Mouse (Mus musculus) midbrain, embryonic 13.5 days (tissue): ENCODE data around the gene Amigo3. TPM values are rescaled to one million over a fixed set of nuclear protein-coding genes. Genes with fewer than 3 reads are reported as not detected.

Experiments used
- ATAC-seq: fragments of 200-750 bp; cut with Nextera tagmentation; 2 replicates; pipeline ENCODE4 v1.8.0; 2017; ENCODE audit warnings: mild to moderate bottlenecking, moderate TSS enrichment, moderate library complexity
- H3K27ac ChIP-seq: fragments of 300-500 bp; sonication (generic); 2 replicates; pipeline ENCODE4 v1.5.1; 2015; ENCODE audit warnings: inconsistent platforms, mild to moderate bottlenecking, moderate library complexity
- H3K27me3 ChIP-seq: fragments of 300-500 bp; sonication (generic); 2 replicates; pipeline ENCODE4 v1.6.1; 2015; ENCODE audit warnings: mild to moderate bottlenecking, inconsistent platforms
- H3K36me3 ChIP-seq: fragments of 300-500 bp; sonication (generic); 2 replicates; pipeline ENCODE4 v1.6.1; 2015; ENCODE audit warnings: mild to moderate bottlenecking, inconsistent platforms
- H3K4me1 ChIP-seq: fragments of 300-500 bp; sonication (generic); replicated peaks from 2 replicates; pipeline ENCODE4 v1.6.1; 2015; ENCODE audit warnings: inconsistent platforms
- H3K4me2 ChIP-seq: fragments of 300-500 bp; sonication (generic); replicated peaks from 2 replicates; pipeline ENCODE4 v1.6.1; 2015; ENCODE audit warnings: moderate library complexity, mild to moderate bottlenecking, inconsistent platforms
- H3K4me3 ChIP-seq: fragments of 300-500 bp; sonication (generic); replicated peaks from 2 replicates; pipeline ENCODE4 v1.5.1; 2015; ENCODE audit warnings: mild to moderate bottlenecking, inconsistent platforms
- H3K9ac ChIP-seq: fragments of 300-500 bp; sonication (generic); replicated peaks from 2 replicates; pipeline ENCODE4 v1.6.1; 2015; ENCODE audit warnings: mild to moderate bottlenecking, inconsistent platforms
- H3K9me3 ChIP-seq: fragments of 300-500 bp; sonication (generic); 2 replicates; pipeline ENCODE4 v1.6.1; 2016; ENCODE audit warnings: mild to moderate bottlenecking, inconsistent platforms
- WGBS: fragments of 180-500 bp; shearing (Covaris S2); methylation state at CpG from one replicate; pipeline ENCODE4 v1.1.7; 2015; 5-methylcytosine and 5-hydroxymethylcytosine counted together
- polyA plus RNA-seq: library from polyadenylated mRNA; unstranded; fragments of >200 nt; fragmentation: Nextera tagmentation; extraction: Ambion mirVana; gene quantifications from 2 replicates; pipeline ENCODE4 v1.2.1, GENCODE M21; 2015

Amigo3 gene
- polyA plus RNA-seq, 1 experiment from 2014 or later, result 3.0 TPM

GRCm38 (mm10) chr9:108054331-108055040 lies 1.5 kb downstream of the Amigo3 start:
- peaks cover 22% of the 10 kb centered on the region for H3K4me1 ChIP-seq
- H3K36me3 ChIP-seq, result peaks cover 78% of the 10 kb centered on the region
- no peak overlapping the region for H3K27ac ChIP-seq
- ATAC-seq, result no peak
- no peaks in the 10 kb centered on the region for H3K9me3 ChIP-seq
- H3K4me3 ChIP-seq, result no peak overlapping the region
- 91% methylated on average over 22 of the region's 22 CpGs for WGBS
- H3K27me3 ChIP-seq, result no peaks in the 10 kb centered on the region
- H3K9ac ChIP-seq, result no peak overlapping the region
- no peak overlapping the region for H3K4me2 ChIP-seq

GRCm38 (mm10) chr9:108055061-108055460 lies 2.1 kb downstream of the Amigo3 start:
- peaks cover 84% of the 10 kb centered on the region for H3K36me3 ChIP-seq
- no peaks in the 10 kb centered on the region for H3K9me3 ChIP-seq
- H3K4me3 ChIP-seq, result no peak overlapping the region
- no peaks in the 10 kb centered on the region for H3K27me3 ChIP-seq
- H3K4me2 ChIP-seq, result no peak overlapping the region
- ATAC-seq, result no peak
- H3K4me1 ChIP-seq, result peaks cover 16% of the 10 kb centered on the region
- no peak overlapping the region for H3K27ac ChIP-seq
- WGBS, result 82% methylated on average over 1 of the region's 1 CpGs
- H3K9ac ChIP-seq, result no peak overlapping the region

- peaks cover 85% of the 10 kb centered on the region for H3K36me3 ChIP-seq
- H3K9ac ChIP-seq, result no peak overlapping the region
- no peak overlapping the region for H3K4me3 ChIP-seq
- H3K9me3 ChIP-seq, result no peaks in the 10 kb centered on the region
- H3K4me1 ChIP-seq, result peaks cover 12% of the 10 kb centered on the region
- 91% methylated on average over 6 of the region's 6 CpGs for WGBS
- H3K27me3 ChIP-seq, result no peaks in the 10 kb centered on the region
- no peak overlapping the region for H3K4me2 ChIP-seq
- no peak overlapping the region for H3K27ac ChIP-seq
- no peak for ATAC-seq
These were observed 2.8 kb downstream of the Amigo3 start for GRCm38 (mm10) chr9:108055661-108056237.

- Histone ChIP-seq H3K4me2 (no peak overlapping the region), H3K36me3 (peaks cover 80% of the 10 kb centered on the region), H3K9ac (no peak overlapping the region), H3K27me3 (no peaks in the 10 kb centered on the region), H3K4me1 (peaks cover 12% of the 10 kb centered on the region), H3K27ac (no peak overlapping the region), H3K9me3 (no peaks in the 10 kb centered on the region), H3K4me3 (no peak overlapping the region)
- WGBS, result 80% methylated on average over 28 of the region's 28 CpGs
- ATAC-seq, result no peak
These were observed 3.7 kb downstream of the Amigo3 start for GRCm38 (mm10) chr9:108056361-108057261.

GRCm38 (mm10) chr9:108057262-108057562 lies 4.3 kb downstream of the Amigo3 start:
- WGBS, result 91% methylated on average over 5 of the region's 5 CpGs
- peaks cover 80% of the 10 kb centered on the region for H3K36me3 ChIP-seq
- peaks cover 14% of the 10 kb centered on the region for H3K4me1 ChIP-seq
- H3K4me3 ChIP-seq, result no peak overlapping the region
- no peaks in the 10 kb centered on the region for H3K9me3 ChIP-seq
- H3K27ac ChIP-seq, result no peak overlapping the region
- H3K27me3 ChIP-seq, result no peaks in the 10 kb centered on the region
- no peak overlapping the region for H3K9ac ChIP-seq
- no peak overlapping the region for H3K4me2 ChIP-seq
- no peak for ATAC-seq

GRCm38 (mm10) chr9:108058291-108058690 lies 5.3 kb downstream of the Amigo3 start:
- Histone ChIP-seq H3K9me3 (no peaks in the 10 kb centered on the region), H3K4me2 (no peak overlapping the region), H3K27ac (no peak overlapping the region), H3K36me3 (peaks cover 91% of the 10 kb centered on the region), H3K9ac (no peak overlapping the region), H3K4me1 (peaks cover 5% of the 10 kb centered on the region; the same call in 1 of the 2 replicates), H3K27me3 (no peaks in the 10 kb centered on the region), H3K4me3 (no peak overlapping the region)
- no peak for ATAC-seq
- 90% methylated on average over 9 of the region's 9 CpGs for WGBS

- Histone ChIP-seq H3K4me1 (0 out of 2 replicates have a peak, but pooled peaks cover 2% of the 10 kb centered on the region), H3K4me2 (no peak overlapping the region), H3K9me3 (no peaks in the 10 kb centered on the region), H3K36me3 (peaks cover 82% of the 10 kb centered on the region), H3K27me3 (no peaks in the 10 kb centered on the region), H3K4me3 (no peak overlapping the region), H3K27ac (no peak overlapping the region), H3K9ac (no peak overlapping the region; the same call in 1 of the 2 replicates)
- ATAC-seq, result peak; percentile 22; the same call in 1 of the 2 replicates
- 83% methylated on average over 3 of the region's 3 CpGs for WGBS
These were observed 9.2 kb downstream of the Amigo3 start for GRCm38 (mm10) chr9:108062142-108062541.

GRCm38 (mm10) chr9:108063361-108063760 lies 10.4 kb downstream of the Amigo3 start:
- peaks cover 70% of the 10 kb centered on the region for H3K36me3 ChIP-seq
- ATAC-seq, result no peak
- no peak overlapping the region for H3K4me2 ChIP-seq
- no peak overlapping the region for H3K9ac ChIP-seq
- WGBS, result 89% methylated on average over 12 of the region's 12 CpGs
- H3K27me3 ChIP-seq, result no peaks in the 10 kb centered on the region
- H3K4me1 ChIP-seq, result 0 out of 2 replicates have a peak, but pooled peaks cover 4% of the 10 kb centered on the region
- no peak overlapping the region for H3K4me3 ChIP-seq
- no peaks in the 10 kb centered on the region for H3K9me3 ChIP-seq
- H3K27ac ChIP-seq, result no peak overlapping the region

- 0 out of 2 replicates have a peak, but pooled peaks cover 4% of the 10 kb centered on the region for H3K4me1 ChIP-seq
- H3K27ac ChIP-seq, result no peak overlapping the region
- no peak overlapping the region for H3K4me2 ChIP-seq
- WGBS, result 53% methylated on average over 5 of the region's 5 CpGs
- H3K27me3 ChIP-seq, result no peaks in the 10 kb centered on the region
- no peak overlapping the region for H3K9ac ChIP-seq
- ATAC-seq, result 0 out of 2 replicates have a peak, but pooled peaks have one; percentile 44
- no peaks in the 10 kb centered on the region for H3K9me3 ChIP-seq
- no peak overlapping the region for H3K4me3 ChIP-seq
- peaks cover 68% of the 10 kb centered on the region for H3K36me3 ChIP-seq
These were observed 12.6 kb downstream of the Amigo3 start for GRCm38 (mm10) chr9:108065491-108066011.

GRCm38 (mm10) chr9:108067199-108067598 lies 14.2 kb downstream of the Amigo3 start:
- no peak for ATAC-seq
- Histone ChIP-seq H3K4me3 (no peak overlapping the region), H3K9me3 (no peaks in the 10 kb centered on the region), H3K27me3 (no peaks in the 10 kb centered on the region), H3K36me3 (peaks cover 67% of the 10 kb centered on the region), H3K4me1 (0 out of 2 replicates have a peak, but pooled peaks cover 2% of the 10 kb centered on the region), H3K27ac (no peak overlapping the region), H3K4me2 (no peak overlapping the region), H3K9ac (no peak overlapping the region)
- WGBS, result 85% methylated on average over 7 of the region's 7 CpGs

- H3K9ac ChIP-seq, result no peak overlapping the region
- 22% methylated on average over 8 of the region's 8 CpGs for WGBS
- peaks cover 60% of the 10 kb centered on the region for H3K36me3 ChIP-seq
- no peak overlapping the region for H3K4me3 ChIP-seq
- H3K4me2 ChIP-seq, result no peak overlapping the region
- no peaks in the 10 kb centered on the region for H3K27me3 ChIP-seq
- H3K27ac ChIP-seq, result no peak overlapping the region
- H3K9me3 ChIP-seq, result no peaks in the 10 kb centered on the region
- H3K4me1 ChIP-seq, result 0 out of 2 replicates have a peak, but pooled peaks cover 2% of the 10 kb centered on the region
- peak; percentile 59 for ATAC-seq
These were observed 14.9 kb downstream of the Amigo3 start for GRCm38 (mm10) chr9:108067900-108068299.

GRCm38 (mm10) chr9:108069007-108069406 lies 16.0 kb downstream of the Amigo3 start:
- H3K9me3 ChIP-seq, result no peaks in the 10 kb centered on the region
- no peak overlapping the region for H3K9ac ChIP-seq
- 88% methylated on average over 9 of the region's 9 CpGs for WGBS
- H3K4me1 ChIP-seq, result peaks cover 8% of the 10 kb centered on the region; the same call in 1 of the 2 replicates
- H3K27me3 ChIP-seq, result no peaks in the 10 kb centered on the region
- no peak for ATAC-seq
- no peak overlapping the region for H3K4me2 ChIP-seq
- H3K36me3 ChIP-seq, result peaks cover 49% of the 10 kb centered on the region
- no peak overlapping the region for H3K4me3 ChIP-seq
- no peak overlapping the region for H3K27ac ChIP-seq
